Mouse (Mus musculus) MEL (cell line): ENCODE data around the gene Pnpla1. TPM values are rescaled to one million over a fixed set of nuclear protein-coding genes. Genes with fewer than 3 reads are reported as not detected.

Experiments
- DNase-seq: peaks from one replicate; pipeline ENCODE4 v3.0.0; 2011; ENCODE audit warnings: low read depth, low spot score
- H3K27ac ChIP-seq: 2 replicates; pipeline ENCODE4 v1.5.1; 2012; ENCODE audit warnings: low read depth, mild to moderate bottlenecking, control low read depth, low read length, moderate library complexity; ENCODE audit not compliant: control insufficient read depth
- H3K27me3 ChIP-seq, 2 experiments: fragments of 150-350 bp in 1 of 2; sonication (generic) in 1 of 2; 2 replicates each; pipeline ENCODE4 v1.6.1; 2012; ENCODE audit warnings: low read length in 2 of 2, mild to moderate bottlenecking in 2 of 2, improper control_type of control experiment in 1 of 2, moderate library complexity in 1 of 2; ENCODE audit not compliant: insufficient read depth in 2 of 2, control insufficient read depth in 1 of 2
- H3K36me3 ChIP-seq, 2 experiments: 2 replicates each; pipeline ENCODE4 v1.6.1; 2012 to 2014; ENCODE audit warnings: low read length in 2 of 2, improper control_type of control experiment in 1 of 2, inconsistent platforms in 1 of 2, mild to moderate bottlenecking in 1 of 2; ENCODE audit not compliant: insufficient read depth in 2 of 2, control insufficient read depth in 1 of 2
- H3K4me1 ChIP-seq, 2 experiments: fragments of 150-350 bp in 1 of 2; sonication (generic) in 1 of 2; 2 replicates each; pipeline ENCODE4 v1.6.1; 2012; ENCODE audit warnings: low read length in 2 of 2, improper control_type of control experiment in 1 of 2, mild to moderate bottlenecking in 1 of 2; ENCODE audit not compliant: insufficient read depth in 2 of 2, control insufficient read depth in 1 of 2
- H3K4me3 ChIP-seq, 2 experiments: fragments of 150-350 bp in 1 of 2; sonication (generic) in 1 of 2; 2 replicates each; pipeline ENCODE4 v1.5.1; 2012; ENCODE audit warnings: low read depth in 2 of 2, low read length in 2 of 2, mild to moderate bottlenecking in 2 of 2, moderate library complexity in 2 of 2, control low read depth in 1 of 2, improper control_type of control experiment in 1 of 2; ENCODE audit not compliant: control insufficient read depth in 1 of 2, insufficient read depth in 1 of 2
- H3K79me2 ChIP-seq: 2 replicates; pipeline ENCODE4 v1.6.1; 2012; ENCODE audit warnings: mild to moderate bottlenecking, low read length, moderate library complexity; ENCODE audit not compliant: control insufficient read depth, poor library complexity, insufficient read depth
- H3K9ac ChIP-seq: 2 replicates; pipeline ENCODE4 v1.6.1; 2012; ENCODE audit warnings: low read depth, mild to moderate bottlenecking, control low read depth, low read length, moderate library complexity; ENCODE audit not compliant: control insufficient read depth, poor library complexity, severe bottlenecking
- H3K9me3 ChIP-seq: fragments of 150-350 bp; sonication (generic); replicated peaks from 2 replicates; pipeline ENCODE4 v1.6.1; 2012; ENCODE audit warnings: mild to moderate bottlenecking, low read length, improper control_type of control experiment, moderate library complexity; ENCODE audit not compliant: insufficient read depth
- BHLHE40 ChIP-seq: IDR thresholded peaks from 2 replicates; pipeline ENCODE4 v1.6.1; 2012; ENCODE audit warnings: low read depth, mild to moderate bottlenecking, inconsistent platforms, low read length, improper control_type of control experiment, borderline replicate concordance
- CHD2 ChIP-seq: IDR thresholded peaks from 2 replicates; pipeline ENCODE4 v1.6.1; 2011; ENCODE audit warnings: low read length, improper control_type of control experiment
- CTCF ChIP-seq, 3 experiments: IDR thresholded peaks in 2 of 3; conservative IDR thresholded peaks in 1 of 3; 2 replicates each; pipeline ENCODE4 v1.5.1; 2011 to 2012; ENCODE audit warnings: low read length in 3 of 3, low read depth in 2 of 3, mild to moderate bottlenecking in 2 of 3, improper control_type of control experiment in 1 of 3, inconsistent platforms in 1 of 3, mixed read lengths in 1 of 3, moderate library complexity in 1 of 3; ENCODE audit not compliant: control insufficient read depth in 1 of 3, insufficient read depth in 1 of 3, poor library complexity in 1 of 3, severe bottlenecking in 1 of 3
- ELF1 ChIP-seq: IDR thresholded peaks from 2 replicates; pipeline ENCODE4 v1.6.1; 2014; ENCODE audit warnings: low read depth, mild to moderate bottlenecking, inconsistent platforms, low read length, improper control_type of control experiment, moderate library complexity
- EP300 ChIP-seq, 2 experiments: IDR thresholded peaks; 2 replicates each; pipeline ENCODE4 v1.6.1; 2011; ENCODE audit warnings: improper control_type of control experiment in 2 of 2, low read length in 2 of 2, low read depth in 1 of 2, mild to moderate bottlenecking in 1 of 2
- ETS1 ChIP-seq: IDR thresholded peaks from 2 replicates; pipeline ENCODE4 v1.6.1; 2012; ENCODE audit warnings: low read depth, mild to moderate bottlenecking, inconsistent platforms, low read length, improper control_type of control experiment, moderate library complexity
- GABPA ChIP-seq: IDR thresholded peaks from 2 replicates; pipeline ENCODE4 v1.6.1; 2012; ENCODE audit warnings: low read depth, mild to moderate bottlenecking, inconsistent platforms, low read length, improper control_type of control experiment, moderate library complexity
- HCFC1 ChIP-seq: IDR thresholded peaks from 2 replicates; pipeline ENCODE4 v1.6.1; 2012; ENCODE audit warnings: low read depth, mild to moderate bottlenecking, inconsistent platforms, low read length, improper control_type of control experiment, moderate library complexity
- JUND ChIP-seq: IDR thresholded peaks from 2 replicates; pipeline ENCODE4 v1.6.1; 2011; ENCODE audit warnings: low read depth, mild to moderate bottlenecking, improper control_type of control experiment, low read length
- KAT2A ChIP-seq: conservative IDR thresholded peaks from 2 replicates; pipeline ENCODE4 v1.6.1; 2012; ENCODE audit warnings: low read depth, low read length, improper control_type of control experiment, inconsistent platforms
- MAX ChIP-seq: IDR thresholded peaks from 2 replicates; pipeline ENCODE4 v1.6.1; 2011; ENCODE audit warnings: low read length, improper control_type of control experiment
- MEF2A ChIP-seq: IDR thresholded peaks from 2 replicates; pipeline ENCODE4 v1.6.1; 2014; ENCODE audit warnings: low read depth, mild to moderate bottlenecking, inconsistent platforms, low read length, improper control_type of control experiment; ENCODE audit not compliant: poor library complexity, insufficient replicate concordance, severe bottlenecking; ENCODE audit errors: extremely low read depth
- MXI1 ChIP-seq: IDR thresholded peaks from 2 replicates; pipeline ENCODE4 v1.6.1; 2011; ENCODE audit warnings: mild to moderate bottlenecking, low read depth, low read length, improper control_type of control experiment
- MYB ChIP-seq: IDR thresholded peaks from 2 replicates; pipeline ENCODE4 v1.6.1; 2011; ENCODE audit warnings: mild to moderate bottlenecking, low read depth, low read length, improper control_type of control experiment
- MYC ChIP-seq: IDR thresholded peaks from 2 replicates; pipeline ENCODE4 v1.6.1; 2011; ENCODE audit warnings: low read depth, mild to moderate bottlenecking, low read length, improper control_type of control experiment, moderate library complexity
- NELFE ChIP-seq: IDR thresholded peaks from 2 replicates; pipeline ENCODE4 v1.6.1; 2011; ENCODE audit warnings: low read depth, low read length, improper control_type of control experiment
- POLR2AphosphoS5 ChIP-seq: IDR thresholded peaks from 2 replicates; pipeline ENCODE4 v1.6.1; 2012; ENCODE audit warnings: low read depth, borderline replicate concordance, mild to moderate bottlenecking, inconsistent platforms, low read length, moderate library complexity, mixed read lengths
- RAD21 ChIP-seq: IDR thresholded peaks from 2 replicates; pipeline ENCODE4 v1.6.1; 2011; ENCODE audit warnings: mild to moderate bottlenecking, low read depth, low read length, improper control_type of control experiment
- RCOR1 ChIP-seq: IDR thresholded peaks from 2 replicates; pipeline ENCODE4 v1.6.1; 2012; ENCODE audit warnings: low read depth, mild to moderate bottlenecking, inconsistent platforms, low read length, improper control_type of control experiment
- TAL1 ChIP-seq: IDR thresholded peaks from 2 replicates; pipeline ENCODE4 v1.6.1; 2012; ENCODE audit warnings: mild to moderate bottlenecking, inconsistent platforms, low read length, moderate library complexity, mixed read lengths
- TBP ChIP-seq: IDR thresholded peaks from 2 replicates; pipeline ENCODE4 v1.8.0; 2011; ENCODE audit warnings: low read depth, low read length, improper control_type of control experiment
- TCF12 ChIP-seq: IDR thresholded peaks from 2 replicates; pipeline ENCODE4 v1.6.1; 2014; ENCODE audit warnings: low read depth, mild to moderate bottlenecking, inconsistent platforms, low read length, improper control_type of control experiment, moderate library complexity
- USF2 ChIP-seq, 2 experiments: IDR thresholded peaks; 2 replicates each; pipeline ENCODE4 v1.6.1; 2011 to 2012; ENCODE audit warnings: improper control_type of control experiment in 2 of 2, low read length in 2 of 2, borderline replicate concordance in 1 of 2, inconsistent platforms in 1 of 2, low read depth in 1 of 2, mild to moderate bottlenecking in 1 of 2; ENCODE audit not compliant: insufficient read depth in 1 of 2
- ZC3H11A ChIP-seq: IDR thresholded peaks from 2 replicates; pipeline ENCODE4 v1.6.1; 2012; ENCODE audit warnings: low read depth, mild to moderate bottlenecking, inconsistent platforms, low read length, improper control_type of control experiment
- ZMIZ1 ChIP-seq: IDR thresholded peaks from 2 replicates; pipeline ENCODE4 v1.6.1; 2012; ENCODE audit warnings: low read depth, mild to moderate bottlenecking, inconsistent platforms, low read length, improper control_type of control experiment, moderate library complexity
- polyA plus RNA-seq, 2 experiments: library from polyadenylated mRNA; stranded (reverse) in 1 of 2; unstranded in 1 of 2; fragments of >175 nt in 1 of 2; fragments of >200 nt in 1 of 2; gene quantifications; 2 replicates each; pipeline versions ENCODE4 v1.2.1 to v1.2.4; 2012; ENCODE audit warnings: low replicate concordance in 2 of 2, low read depth in 1 of 2; ENCODE audit not compliant: insufficient read length in 2 of 2, insufficient read depth in 1 of 2, missing spikeins in 1 of 2
- total RNA-seq: library from RNA; depleted of rRNA; stranded (reverse); fragments of 300-350 nt; gene quantifications from 2 replicates; pipeline ENCODE4 v1.2.3, GENCODE M21; 2012

The Pnpla1 gene
- total and polyA plus RNA-seq, 3 experiments = 0.08 to 0.38 TPM; not detected in 1

GRCm38 (mm10) chr17:28894050-28894767, 36.0 kb downstream of the Pnpla1 start:
- Histone ChIP-seq H3K9ac (peak overlapping the region; percentile 94), H3K79me2 (peaks cover 12% of the 10 kb centered on the region), H3K9me3 (no peaks in the 10 kb centered on the region), H3K4me1 (peaks cover 3 to 10% of the 10 kb centered on the region in 2 experiments), H3K27me3 (no peaks in the 10 kb centered on the region), H3K4me3 (peak overlapping the region; percentile 74 to 91), H3K36me3 (peaks cover 0 to 10% of the 10 kb centered on the region in 2 experiments; a peak in 2 of 4 replicates), H3K27ac (peak overlapping the region; percentile 98)
- DNase-seq = peak; percentile 90
- TF ChIP-seq MYB (0 out of 2 replicates have a peak, but pooled peaks have one; percentile 42), RCOR1 (peak; percentile 82), POLR2AphosphoS5 (no peak), RAD21 (no peak), TBP (peak; percentile 89), MXI1 (peak; percentile 50; the same call in 1 of the 2 replicates), KAT2A (0 out of 2 replicates have a peak, but pooled peaks have one; percentile 19), ELF1 (peak; percentile 63), MAX (no peak; the same call in none of the 2 replicates), JUND (peak; percentile 46; the same call in 1 of the 2 replicates), ZC3H11A (no peak), ZMIZ1 (no peak), HCFC1 (peak; percentile 66), ETS1 (peak; percentile 78), MYC (peak; percentile 56; the same call in 1 of the 2 replicates), GABPA (no peak; the same call in 1 of the 2 replicates), EP300 (IDR thresholded peaks at IDR 0.05; ENCODE audit: low read depth in 1 of 2, low read length in 2 of 2) (peak; percentile 41 to 58; a peak in 3 of 4 replicates), MEF2A (no peak), CHD2 (no peak), NELFE (peak; percentile 44; the same call in 1 of the 2 replicates), BHLHE40 (no peak), USF2 (IDR thresholded peaks at IDR 0.05; ENCODE audit: borderline replicate concordance in 1 of 2, insufficient read depth in 1 of 2, low read depth in 1 of 2, low read length in 2 of 2) (0 out of 4 replicates have a peak, but pooled peaks of 1 of the 2 experiments have one; percentile 12), TCF12 (peak; percentile 61), TAL1 (peak; percentile 61), CTCF (IDR thresholded peaks at IDR 0.05 in 2 of 3, conservative IDR thresholded peaks at IDR 0.05 in 1 of 3; ENCODE audit: control insufficient read depth in 1 of 3, insufficient read depth in 1 of 3, low read depth in 2 of 3, low read length in 3 of 3, poor library complexity in 1 of 3, severe bottlenecking in 1 of 3) (no peak)
